Mouse (Mus musculus) E14TG2a.4 (cell line): ENCODE measurements around the gene Rab43.

Source experiments
- H3K27me3 ChIP-seq: 2 replicates; pipeline ENCODE4 v1.6.1; 2014; ENCODE audit warnings: low read length, control low read depth; ENCODE audit not compliant: insufficient read depth
- H3K36me3 ChIP-seq: 2 replicates; pipeline ENCODE4 v1.6.1; 2014; ENCODE audit warnings: low read length, control low read depth; ENCODE audit not compliant: insufficient read depth
- H3K4me1 ChIP-seq: replicated peaks from 2 replicates; pipeline ENCODE4 v1.6.1; 2014; ENCODE audit warnings: low read depth, low read length, control low read depth
- H3K4me3 ChIP-seq: replicated peaks from 2 replicates; pipeline ENCODE4 v1.5.1; 2014; ENCODE audit warnings: mild to moderate bottlenecking, low read length
- H3K9me3 ChIP-seq: 2 replicates; pipeline ENCODE4 v1.6.1; 2014; ENCODE audit warnings: low read length, control low read depth
- CTCF ChIP-seq: conservative IDR thresholded peaks from 2 replicates; pipeline ENCODE4 v1.5.1; 2014; ENCODE audit warnings: low read length
- NANOG ChIP-seq: IDR thresholded peaks from 2 replicates; pipeline ENCODE4 v1.6.1; 2014; ENCODE audit warnings: borderline replicate concordance, low read length, mixed read lengths
- POU5F1 ChIP-seq: IDR thresholded peaks from 2 replicates; pipeline ENCODE4 v1.6.1; 2014; ENCODE audit warnings: low read length, borderline replicate concordance

The Rab43 gene

DNA sequence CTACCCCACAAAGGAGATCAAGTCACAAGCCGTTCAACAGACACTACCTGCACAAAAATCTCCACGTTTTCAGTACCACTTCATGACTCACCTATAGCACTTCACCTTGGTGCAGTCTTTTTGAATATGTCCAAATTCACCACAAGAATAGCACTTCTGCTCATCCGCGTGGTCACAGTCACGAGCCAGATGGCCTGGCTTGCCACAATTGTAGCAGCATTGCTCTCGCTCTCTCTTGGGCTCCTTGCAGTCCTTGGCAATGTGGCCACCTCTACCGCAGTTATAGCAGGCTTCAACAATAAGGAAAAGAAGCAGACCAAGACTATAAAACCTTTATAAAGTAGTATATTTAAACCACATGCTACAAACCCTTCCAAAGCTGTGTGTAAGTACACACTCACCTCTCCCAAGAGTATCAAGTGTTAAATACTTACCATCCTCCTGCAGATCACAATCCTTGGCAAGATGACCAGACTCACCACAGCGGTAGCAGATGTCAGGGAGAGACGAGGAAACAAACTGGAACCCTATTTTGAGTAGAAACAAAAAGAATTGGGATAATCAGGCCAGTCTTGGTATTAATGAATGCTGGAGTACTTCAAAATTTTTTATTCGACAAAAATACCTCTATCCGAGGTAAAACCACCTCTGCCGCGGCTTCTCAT is 33.2 kb upstream of the Rab43 start:
- Histone ChIP-seq H3K36me3 (peaks cover 89% of the 10 kb centered on the region), H3K4me1 (peaks cover 71% of the 10 kb centered on the region), H3K4me3 (no peak overlapping the region), H3K27me3 (no peaks in the 10 kb centered on the region), H3K9me3 (no peaks in the 10 kb centered on the region)
- TF ChIP-seq POU5F1 = no peak
- no peak for TF ChIP-seq CTCF
- no peak for TF ChIP-seq NANOG

DNA sequence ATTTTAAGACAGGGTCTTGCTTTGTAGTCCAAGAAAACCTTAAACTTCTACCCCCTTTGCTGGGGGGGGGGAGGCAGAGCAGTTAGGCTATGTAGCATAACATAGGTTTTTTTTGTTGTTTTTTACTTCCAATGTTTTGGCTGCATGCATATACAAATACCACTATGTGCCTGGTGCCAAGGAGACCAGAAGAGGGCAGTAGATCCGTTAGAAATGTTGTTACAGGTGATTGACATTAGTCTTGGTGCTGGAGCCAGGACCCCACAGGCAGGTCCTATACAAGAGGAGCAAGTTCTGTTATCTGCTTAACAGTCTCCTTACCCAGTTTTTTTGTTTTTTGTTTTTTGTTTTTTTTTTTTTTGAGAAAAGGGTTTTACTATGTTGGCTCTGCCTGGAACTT is 30.3 kb upstream of the Rab43 start:
- H3K4me1 ChIP-seq = peaks cover 68% of the 10 kb centered on the region
- TF ChIP-seq POU5F1 = no peak
- peak; percentile 49 for TF ChIP-seq CTCF
- TF ChIP-seq NANOG = no peak

GRCm38 (mm10) chr6:87841635-87842034 is 29.7 kb upstream of the Rab43 start:
- Histone ChIP-seq H3K36me3 (peaks cover 66% of the 10 kb centered on the region), H3K4me3 (no peak overlapping the region), H3K9me3 (no peaks in the 10 kb centered on the region), H3K4me1 (peaks cover 66% of the 10 kb centered on the region), H3K27me3 (no peaks in the 10 kb centered on the region)
- TF ChIP-seq POU5F1 (no peak), CTCF (no peak), NANOG (no peak)

More for the DNA sequence above, 30.3 kb upstream of the Rab43 start:
- no peak overlapping the region for H3K4me3 ChIP-seq
- peaks cover 68% of the 10 kb centered on the region for H3K36me3 ChIP-seq
- no peaks in the 10 kb centered on the region for H3K9me3 ChIP-seq
- no peaks in the 10 kb centered on the region for H3K27me3 ChIP-seq

- peak overlapping the region; percentile 97 for H3K4me3 ChIP-seq
- TF ChIP-seq POU5F1 (no peak), NANOG (no peak)
- H3K4me1 ChIP-seq = peaks cover 51% of the 10 kb centered on the region
These were observed 27.9 kb upstream of the Rab43 start for GRCm38 (mm10) chr6:87839797-87840341.

GRCm38 (mm10) chr6:87838551-87839197 is 26.7 kb upstream of the Rab43 start, which contains the start of gene Isy1:
Gene Isy1 (minus strand): TSS chr6:87838798.
- Histone ChIP-seq H3K27me3 (no peaks in the 10 kb centered on the region), H3K36me3 (peaks cover 63% of the 10 kb centered on the region), H3K4me3 (peak within 1 kb of the TSS; percentile 97), H3K9me3 (no peaks in the 10 kb centered on the region), H3K4me1 (peaks cover 42% of the 10 kb centered on the region)
- TF ChIP-seq NANOG (no peak), POU5F1 (no peak), CTCF (no peak)

More at GRCm38 (mm10) chr6:87839797-87840341, 27.9 kb upstream of the Rab43 start:
- H3K27me3 ChIP-seq = no peaks in the 10 kb centered on the region
- H3K36me3 ChIP-seq = peaks cover 64% of the 10 kb centered on the region
- no peaks in the 10 kb centered on the region for H3K9me3 ChIP-seq

GRCm38 (mm10) chr6:87835695-87836094 is 23.7 kb upstream of the Rab43 start, which contains the start of gene Gm45140:
Gene Gm45140 (minus strand): TSS chr6:87835795.
- no peak within 1 kb of the TSS for H3K4me3 ChIP-seq
- no peaks in the 10 kb centered on the region for H3K9me3 ChIP-seq
- peaks cover 58% of the 10 kb centered on the region for H3K36me3 ChIP-seq
- TF ChIP-seq CTCF (no peak), POU5F1 (no peak), NANOG (no peak)
- no peaks in the 10 kb centered on the region for H3K27me3 ChIP-seq
- peaks cover 28% of the 10 kb centered on the region for H3K4me1 ChIP-seq

- H3K27me3 ChIP-seq = no peaks in the 10 kb centered on the region
- TF ChIP-seq NANOG = no peak
- no peak for TF ChIP-seq POU5F1
- no peak for TF ChIP-seq CTCF
- peaks cover 99% of the 10 kb centered on the region for H3K36me3 ChIP-seq
- H3K4me3 ChIP-seq = no peak overlapping the region
- peaks cover 11% of the 10 kb centered on the region for H3K4me1 ChIP-seq
- no peaks in the 10 kb centered on the region for H3K9me3 ChIP-seq
These were observed 8.4 kb upstream of the Rab43 start for GRCm38 (mm10) chr6:87820366-87820765.

DNA sequence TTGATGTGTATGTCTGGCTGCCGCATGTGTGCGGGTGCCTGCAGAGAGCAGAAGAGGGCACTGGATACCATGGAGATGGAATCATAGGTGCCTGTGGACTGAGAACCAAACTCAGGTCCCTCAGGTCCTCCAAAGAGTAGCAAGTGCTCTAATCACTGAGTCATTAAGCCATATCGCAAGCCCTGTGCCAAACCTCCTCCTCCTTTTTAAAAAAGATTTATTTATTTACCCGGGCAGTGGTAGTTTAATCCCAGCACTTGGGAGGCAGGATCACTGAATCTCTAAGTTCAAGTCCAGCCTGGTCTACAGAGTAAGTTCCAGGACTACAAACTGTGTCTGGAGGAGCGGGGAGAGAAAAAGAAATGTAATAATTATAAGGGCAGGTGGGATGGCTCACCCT is 2.5 kb upstream of the Rab43 start:
- H3K27me3 ChIP-seq = peaks cover 20% of the 10 kb centered on the region
- peaks cover 62% of the 10 kb centered on the region for H3K36me3 ChIP-seq
- no peaks in the 10 kb centered on the region for H3K9me3 ChIP-seq
- no peak for TF ChIP-seq NANOG
- no peak for TF ChIP-seq POU5F1
- no peak for TF ChIP-seq CTCF
- peaks cover 32% of the 10 kb centered on the region for H3K4me1 ChIP-seq
- H3K4me3 ChIP-seq = no peak overlapping the region

DNA sequence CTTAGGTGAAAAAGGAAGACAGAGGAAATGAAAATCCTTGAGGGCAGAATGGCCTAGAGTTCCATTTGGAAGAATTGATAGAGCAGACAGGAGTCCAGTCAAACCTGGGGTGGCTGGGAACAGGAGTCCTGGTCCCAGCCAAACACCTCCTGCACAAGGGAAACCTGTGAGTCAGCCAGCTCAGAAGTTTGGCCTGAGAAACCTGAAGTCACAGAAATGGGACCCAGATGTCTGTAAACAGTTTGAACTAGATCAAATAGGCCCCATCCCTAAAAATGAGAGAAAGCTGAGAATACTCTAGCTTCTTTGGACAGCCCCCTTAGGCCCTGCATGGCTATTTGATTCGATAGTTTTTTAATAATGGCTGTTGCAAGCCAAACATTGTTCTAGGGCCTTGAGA is 692 bp upstream of the Rab43 start:
- peaks cover 23% of the 10 kb centered on the region for H3K27me3 ChIP-seq
- peaks cover 47% of the 10 kb centered on the region for H3K36me3 ChIP-seq
- TF ChIP-seq NANOG (no peak), POU5F1 (no peak), CTCF (no peak)
- peak overlapping the region; percentile 90 for H3K4me3 ChIP-seq
- no peaks in the 10 kb centered on the region for H3K9me3 ChIP-seq
- H3K4me1 ChIP-seq = peaks cover 29% of the 10 kb centered on the region
